ENCODE assay signal across 25 mouse cellular contexts in the genomic region with DNA sequence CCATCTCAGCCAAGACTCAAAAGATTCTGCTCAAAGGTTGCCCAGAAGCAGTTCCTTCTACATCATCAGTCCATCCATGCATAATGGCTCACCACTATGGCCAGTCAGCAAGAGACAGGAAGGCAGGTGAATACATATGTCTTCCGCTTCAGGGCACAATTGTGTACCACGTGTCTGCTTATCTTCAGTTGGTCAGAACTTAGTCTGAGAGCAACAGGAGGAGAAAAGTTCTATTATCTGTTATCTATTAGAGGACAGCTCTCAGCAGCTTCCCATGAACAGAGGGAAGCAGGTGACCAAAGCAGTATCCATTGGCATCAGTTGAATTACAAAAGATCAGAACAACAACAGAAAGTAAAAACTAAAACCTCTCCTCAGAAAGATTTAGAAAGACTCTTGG. TPM values are rescaled to one million over a fixed set of nuclear protein-coding genes. Genes with fewer than 3 reads are reported as not detected.
"Had no signal": no experiment of that assay in that cellular context is flagged by ENCODE, and none has a peak within 500 bp of the region (broad histone marks: within the 10 kb centered on the region; RNA-seq: fewer than 3 reads in every experiment).

No protein-coding gene starts in this region.

- DNase-seq: liver, postnatal 0 days; lung, adult 2 months; lung, postnatal 14 days; lung, postnatal 36 days; right cerebral cortex, postnatal 14 days; thymus, adult 18-20 months; thymus, postnatal 14 days; thymus, postnatal 36 days had no signal

- H3K27me3 ChIP-seq: lung, embryonic 15.5 days; midbrain, embryonic 13.5 days; midbrain, embryonic 15.5 days; neural tube, embryonic 12.5 days; stomach, embryonic 15.5 days had no signal

- ATAC-seq: liver, postnatal 0 days; lung, postnatal 0 days; midbrain, embryonic 13.5 days; midbrain, embryonic 15.5 days had no signal

- H3K36me3 ChIP-seq: lung, embryonic 15.5 days; midbrain, embryonic 13.5 days; midbrain, embryonic 15.5 days; neural tube, embryonic 12.5 days; stomach, embryonic 15.5 days had no signal

- H3K4me3 ChIP-seq: lung, embryonic 15.5 days; megakaryocyte, embryonic 14.5 days; midbrain, embryonic 13.5 days; midbrain, embryonic 15.5 days; neural tube, embryonic 12.5 days; stomach, embryonic 15.5 days had no signal

- H3K9me3 ChIP-seq: lung, embryonic 15.5 days; midbrain, embryonic 13.5 days; midbrain, embryonic 15.5 days; neural tube, embryonic 12.5 days; stomach, embryonic 15.5 days had no signal

- H3K27ac ChIP-seq: lung, embryonic 15.5 days; macrophage; midbrain, embryonic 13.5 days; midbrain, embryonic 15.5 days; neural tube, embryonic 12.5 days; stomach, embryonic 15.5 days; stomach, postnatal 0 days had no signal

- H3K4me1 ChIP-seq: lung, embryonic 15.5 days; megakaryocyte, embryonic 14.5 days; midbrain, embryonic 13.5 days; midbrain, embryonic 15.5 days; neural tube, embryonic 12.5 days; stomach, embryonic 15.5 days had no signal

RNA-seq across cellular contexts. Expression of a gene that starts 30.5 kb away (rescaled TPM):
- total RNA-seq: megakaryocyte progenitor cell, adult 5-6 weeks; monocyte, adult 5-6 weeks; neutrophil, adult 5-6 weeks had no signal
- polyA plus RNA-seq: macrophage had no signal

RNA-seq across cellular contexts. Expression of a gene that starts 48.1 kb away (rescaled TPM):
- total RNA-seq: megakaryocyte progenitor cell, adult 5-6 weeks; midbrain, postnatal 0 days; monocyte, adult 5-6 weeks; neutrophil, adult 5-6 weeks had no signal
- polyA plus RNA-seq: liver, postnatal 0 days; lung, adult 2 months; lung, embryonic 15.5 days; lung, postnatal 0 days; macrophage; midbrain, embryonic 11.5 days; midbrain, embryonic 13.5 days; midbrain, embryonic 15.5 days; midbrain, postnatal 0 days; neural tube, embryonic 12.5 days; neural tube, embryonic 14.5 days; spleen, adult 2 months; stomach, embryonic 15.5 days; stomach, postnatal 0 days; thymus, postnatal 0 days had no signal
